10 mouse cellular contexts compared by ENCODE assay signal in the genomic region with DNA sequence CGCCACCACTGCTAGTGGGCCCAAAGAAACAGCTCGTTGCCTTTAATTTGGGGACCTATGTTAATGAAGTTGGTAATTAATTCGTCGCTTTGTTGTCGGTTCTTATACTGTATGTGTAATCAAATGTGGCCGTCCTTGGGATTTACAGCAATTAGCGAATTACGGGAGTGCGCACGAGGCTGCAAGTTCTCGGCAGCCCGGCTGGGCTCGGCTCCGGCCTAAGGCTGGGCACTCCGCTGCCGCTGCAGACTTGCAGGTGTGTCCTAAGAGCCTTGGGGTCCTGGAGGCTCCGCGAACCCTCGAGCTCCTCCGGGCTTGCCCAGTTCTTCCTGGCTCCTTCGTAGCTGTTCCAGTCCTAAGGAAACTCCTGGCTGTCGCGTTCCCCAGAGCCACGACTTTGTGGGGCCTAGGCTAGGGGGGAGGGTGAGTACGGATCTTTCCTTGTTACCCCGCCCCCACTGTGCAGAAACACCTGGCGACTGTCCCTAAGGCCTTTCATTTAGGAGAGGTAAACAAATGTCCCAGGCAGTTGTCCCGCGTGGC. TPM values are rescaled to one million over a fixed set of nuclear protein-coding genes. Genes with fewer than 3 reads are reported as not detected.
A peak's percentile ranks its signal among the peaks of the same experiment; 100 is the strongest.
DNase-seq lines count a peak whose midpoint lies in the region; ATAC-seq and TF ChIP-seq lines count a peak whose summit lies in the region.
"Had no signal": no experiment of that assay in that cellular context is flagged by ENCODE, and none has a peak within 500 bp of the region (broad histone marks: within the 10 kb centered on the region; RNA-seq: fewer than 3 reads in every experiment).

No protein-coding gene starts in this region.

- no peaks in the 10 kb centered on the region for H3K9me3 ChIP-seq in embryonic facial prominence, embryonic 15.5 days (replicated peaks)
- H3K9me3 ChIP-seq in intestine, postnatal 0 days (ENCODE audit: control insufficient read depth): no peaks in the 10 kb centered on the region
- no peaks in the 10 kb centered on the region for H3K9me3 ChIP-seq in liver, embryonic 12.5 days (replicated peaks)

- 2% methylated on average over 29 of the region's 29 CpGs for WGBS in embryonic facial prominence, embryonic 15.5 days
- 1% methylated on average over 29 of the region's 29 CpGs for WGBS in intestine, postnatal 0 days
- WGBS in liver, embryonic 12.5 days (ENCODE audit: insufficient replicate concordance): 2% methylated on average over 29 of the region's 29 CpGs

- no peak overlapping the region for H3K27ac ChIP-seq in embryonic facial prominence, embryonic 15.5 days (replicated peaks)
- H3K27ac ChIP-seq in intestine, postnatal 0 days (ENCODE audit: low read depth, low read length): no peak overlapping the region
- no peak overlapping the region for H3K27ac ChIP-seq in liver, embryonic 12.5 days

- ATAC-seq in cerebellum, adult (ENCODE audit: insufficient number of reproducible peaks, low FRiP score, low TSS enrichment): no peak
- ATAC-seq in embryonic facial prominence, embryonic 15.5 days (ENCODE audit: insufficient number of reproducible peaks, low FRiP score, low TSS enrichment, low read depth): peak; percentile 37; the same call in 1 of the 2 replicates
- ATAC-seq in intestine, postnatal 0 days: 0 out of 2 replicates have a peak, but pooled peaks have one; percentile 28
- no peak for ATAC-seq in liver, embryonic 12.5 days

- no peaks in the 10 kb centered on the region for H3K36me3 ChIP-seq in embryonic facial prominence, embryonic 15.5 days
- no peaks in the 10 kb centered on the region for H3K36me3 ChIP-seq in intestine, postnatal 0 days (ENCODE audit: control insufficient read depth, insufficient read depth)
- H3K36me3 ChIP-seq in liver, embryonic 12.5 days: no peaks in the 10 kb centered on the region

- peak overlapping the region; percentile 8; the same call in 1 of the 2 replicates for H3K4me3 ChIP-seq in embryonic facial prominence, embryonic 15.5 days (replicated peaks)
- 0 out of 2 replicates have a peak overlapping the region, but pooled peaks have one; percentile 2 for H3K4me3 ChIP-seq in intestine, postnatal 0 days (ENCODE audit: low read depth, low read length)
- H3K4me3 ChIP-seq in liver, embryonic 12.5 days: no peak overlapping the region

- no peak overlapping the region for H3K9ac ChIP-seq in embryonic facial prominence, embryonic 15.5 days
- no peak overlapping the region for H3K9ac ChIP-seq in intestine, postnatal 0 days (ENCODE audit: low read depth, low read length)
- no peak overlapping the region for H3K9ac ChIP-seq in liver, embryonic 12.5 days

- peaks cover 27% of the 10 kb centered on the region; the same call in 1 of the 2 replicates for H3K4me1 ChIP-seq in embryonic facial prominence, embryonic 15.5 days
- no peaks in the 10 kb centered on the region for H3K4me1 ChIP-seq in intestine, postnatal 0 days (replicated peaks; ENCODE audit: control insufficient read depth, insufficient read depth, low read length)
- peaks cover 6% of the 10 kb centered on the region; the same call in 1 of the 2 replicates for H3K4me1 ChIP-seq in liver, embryonic 12.5 days

- no peak for TF ChIP-seq CTCF in intestine, postnatal 0 days (IDR thresholded peaks at IDR 0.05; ENCODE audit: low read depth)

- no peak overlapping the region for H3K4me2 ChIP-seq in embryonic facial prominence, embryonic 15.5 days (replicated peaks)
- H3K4me2 ChIP-seq in intestine, postnatal 0 days (replicated peaks; ENCODE audit: low read depth): no peak overlapping the region
- no peak overlapping the region for H3K4me2 ChIP-seq in liver, embryonic 12.5 days

- peaks cover 90% of the 10 kb centered on the region for H3K27me3 ChIP-seq in embryonic facial prominence, embryonic 15.5 days
- H3K27me3 ChIP-seq in intestine, postnatal 0 days (replicated peaks; ENCODE audit: control insufficient read depth, insufficient read depth, low read length): peaks cover 96% of the 10 kb centered on the region
- peaks cover 97% of the 10 kb centered on the region for H3K27me3 ChIP-seq in liver, embryonic 12.5 days (replicated peaks)

- DNase-seq in cerebellum, adult 11 months: peak; percentile 36
- DNase-seq in ES-CJ7 (ENCODE audit: low read depth, low spot score): peak; percentile 63
- DNase-seq in adrenal gland, postnatal 36 days: no peak
- DNase-seq in lung, adult 18-20 months: no peak

RNA-seq across cellular contexts. Expression of a gene that starts 4.8 kb away (rescaled TPM):
- polyA plus RNA-seq in embryonic facial prominence, embryonic 15.5 days (2015; fragmentation: Nextera tagmentation; extraction: Ambion mirVana): 7.4 and 9.7 TPM in 2 replicates
- polyA plus RNA-seq in intestine, postnatal 0 days (2015; fragmentation: Nextera tagmentation; extraction: Ambion mirVana): not detected in 2 replicates
- total RNA-seq in adrenal gland, postnatal 36 days (2021): not detected
- polyA plus RNA-seq in liver, embryonic 12.5 days (2016; fragmentation: Nextera tagmentation; extraction: Ambion mirVana): not detected in 2 replicates
- polyA plus RNA-seq: heart, postnatal 0 days; stomach, embryonic 16.5 days had no signal

Comparison
In these comparisons a context has a peak if more than half of its experiments do, and no peak if none do; other contexts are left out.
1. DNase-seq: peak in cerebellum, adult 11 months (single experiment) and ES-CJ7 (single experiment); none in adrenal gland, postnatal 36 days (0 of 2) and lung, adult 18-20 months (0 of 2).
2. ATAC-seq: peak in embryonic facial prominence, embryonic 15.5 days (single experiment) and intestine, postnatal 0 days (single experiment); none in cerebellum, adult (single experiment) and liver, embryonic 12.5 days (single experiment).